In the genomic region with DNA sequence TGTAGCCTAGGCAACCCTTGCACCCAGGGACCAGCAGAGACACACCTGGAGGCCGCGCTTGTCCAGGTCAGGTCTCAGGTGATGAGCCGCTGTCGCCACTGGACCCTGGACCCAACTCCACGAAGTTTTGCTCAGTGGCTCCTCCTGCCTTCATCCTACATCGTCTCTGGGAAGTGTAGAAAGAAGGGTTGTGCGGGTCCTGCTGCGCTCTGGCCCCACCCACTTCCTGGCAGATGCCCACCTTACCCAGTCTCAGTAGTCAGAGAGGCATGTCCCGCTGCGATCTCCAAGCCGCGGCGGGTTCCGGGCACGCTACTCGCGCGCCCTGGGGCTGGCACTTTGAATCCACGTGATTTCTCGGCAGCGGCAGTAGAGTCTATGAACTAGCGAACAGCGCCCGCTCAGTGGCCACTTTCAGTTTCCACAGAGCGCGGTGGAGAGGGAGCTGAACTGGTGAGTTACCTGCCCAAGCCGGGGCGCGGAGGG, we compare ENCODE assay signal across 8 mouse cellular contexts. TPM values are rescaled to one million over a fixed set of nuclear protein-coding genes. Genes with fewer than 3 reads are reported as not detected.
DNase-seq lines count a peak whose midpoint lies in the region; ATAC-seq lines count a peak whose summit lies in the region.

A gene (plus strand): TSS at position 376 of the 486 bp plus-strand sequence.

- peak; percentile 89 for ATAC-seq in inflammation-experienced regulatory T-cells, adult 6 months
- peak; percentile 90 for ATAC-seq in megakaryocyte progenitor cell, adult 5-6 weeks (replicated peaks; ENCODE audit: poor library complexity)

- peak; percentile 94 for DNase-seq in T-cell, adult 2 months (ENCODE audit: low spot score)
- peak; percentile 61 for DNase-seq in embryo, embryonic 10 days (ENCODE audit: low spot score)
- peak; percentile 65 for DNase-seq in gastrocnemius, postnatal 14 days
- DNase-seq in left cerebral cortex, postnatal 10 days (ENCODE audit: extremely low spot score in 1 of 2, low spot score in 2 of 2): peak; percentile 19 to 61
- DNase-seq in right cerebral cortex, postnatal 10 days (ENCODE audit: low spot score in 2 of 2): peak; percentile 56 to 63
- peak; percentile 69 for DNase-seq in urinary bladder, postnatal 14 days (ENCODE audit: low spot score)

- intact Hi-C loops in gastrocnemius, postnatal 14 days (cut with DNase I; ENCODE audit: low total_unique reads): no loop called here
- intact Hi-C loops in left cerebral cortex, postnatal 10 days (cut with DNase I): no loop called here

RNA-seq across cellular contexts. Expression of the gene that starts here (rescaled TPM):
- under 1 TPM; 0.13 to 0.41 TPM for total RNA-seq in gastrocnemius, postnatal 14 days (2021)
- polyA plus RNA-seq in inflammation-experienced regulatory T-cells, adult 6 months (2017; shearing (Covaris generic)): 100 to 1,000 TPM; 122 to 208 (median 189) TPM
- total RNA-seq in left cerebral cortex, postnatal 10 days (2021): under 1 TPM; 0.61 to 0.77 TPM
- 22.5 and 24.1 TPM in 2 replicates for total RNA-seq in megakaryocyte progenitor cell, adult 5-6 weeks (2015)
- 17.7 and 27.9 TPM in 2 replicates for total RNA-seq in megakaryocyte progenitor cell, adult 5-6 weeks (2017)

Comparison
In these comparisons a context has a peak if more than half of its experiments do, and no peak if none do; other contexts are left out.
1. Peak in every context shown above with its lines: DNase-seq and ATAC-seq.
2. RNA of the gene that starts here (total RNA-seq): 17.7 to 27.9 TPM in megakaryocyte progenitor cell, adult 5-6 weeks; 0.61 to 0.77 TPM in left cerebral cortex, postnatal 10 days and 0.13 to 0.41 TPM in gastrocnemius, postnatal 14 days; every median in the first group is over 10 times any median in the second.
3. Peak in DNase-seq in gastrocnemius, postnatal 14 days; RNA of the gene not detected or under 1 TPM.
4. Peak in DNase-seq in left cerebral cortex, postnatal 10 days; RNA of the gene not detected or under 1 TPM.
5. DNase-seq: peak in every context shown above with its lines; median percentile 94 in T-cell, adult 2 months; 69 in urinary bladder, postnatal 14 days; 65 in gastrocnemius, postnatal 14 days; 61 in embryo, embryonic 10 days; 60 in right cerebral cortex, postnatal 10 days; 40 in left cerebral cortex, postnatal 10 days.